Mouse (Mus musculus) cortical plate, adult 2 months (tissue): ENCODE results near the gene Efhd2.

Experiments used
- CTCF ChIP-seq: fragments of 200-500 bp; IDR thresholded peaks from 2 replicates; pipeline ENCODE4 v1.5.1; 2011; ENCODE audit warnings: mild to moderate bottlenecking, control low read depth, low read length; ENCODE audit not compliant: insufficient read depth; ENCODE audit errors: extremely low read depth
- POLR2A ChIP-seq: fragments of 200-500 bp; IDR thresholded peaks from 2 replicates; pipeline ENCODE4 v1.6.1; 2011; ENCODE audit warnings: mild to moderate bottlenecking, low read length, control low read depth; ENCODE audit not compliant: insufficient read depth; ENCODE audit errors: extremely low read depth

DNA sequence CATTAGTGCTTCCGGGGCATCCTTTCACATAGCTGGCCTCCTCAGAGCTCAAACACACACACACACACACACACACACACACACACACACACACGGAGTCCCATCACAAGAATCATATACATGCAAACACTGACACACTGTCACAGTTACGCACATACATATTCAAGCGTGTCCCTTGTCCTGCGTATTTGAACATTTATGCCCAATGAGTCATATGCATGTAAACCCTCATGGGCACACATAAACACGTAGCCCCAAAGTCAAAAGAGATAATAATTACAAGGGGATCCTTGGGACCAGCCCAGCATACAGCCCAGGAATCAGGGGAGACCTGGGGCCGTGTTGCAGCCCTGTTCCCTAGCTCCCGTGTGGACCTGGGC lies 27.7 kb upstream of the Efhd2 start:
- TF ChIP-seq CTCF (no peak), POLR2A (no peak)
